Mouse (Mus musculus): Measurements from ENCODE around the gene Ap5s1. TPM values are rescaled to one million over a fixed set of nuclear protein-coding genes. Genes with fewer than 3 reads are reported as not detected.

Gene Ap5s1
- polyA plus RNA-seq, 1 experiment from 2014 or later = 30.3 TPM

GRCm38 (mm10) chr2:131171401-131172104 lies 35.3 kb upstream of the Ap5s1 start:
- no peak overlapping the region for H3K4me3 ChIP-seq (ENCODE audit: low read depth, low read length)
- 10% methylated on average over 43 of the region's 43 CpGs for WGBS
- ATAC-seq (no peak), DNase-seq (ENCODE audit: low spot score) (no peak)
- peaks cover 12% of the 10 kb centered on the region for H3K27me3 ChIP-seq (replicated peaks; ENCODE audit: control insufficient read depth, insufficient read depth, low read length)
- H3K27ac ChIP-seq (ENCODE audit: low read depth, low read length) = no peak overlapping the region
- no peak overlapping the region; the same call in 1 of the 2 replicates for H3K9ac ChIP-seq (ENCODE audit: low read length)
- peaks cover 9% of the 10 kb centered on the region for H3K36me3 ChIP-seq (ENCODE audit: control insufficient read depth, insufficient read depth, low read length)
- H3K9me3 ChIP-seq (replicated peaks; ENCODE audit: control insufficient read depth, low read length) = no peaks in the 10 kb centered on the region
- no peak overlapping the region for H3K4me2 ChIP-seq (ENCODE audit: low read length)
- H3K4me1 ChIP-seq (ENCODE audit: control insufficient read depth, insufficient read depth, low read length) = peaks cover 15% of the 10 kb centered on the region

- Histone ChIP-seq H3K4me2 (ENCODE audit: low read length) (no peak overlapping the region), H3K9ac (ENCODE audit: low read length) (no peak overlapping the region), H3K9me3 (replicated peaks; ENCODE audit: control insufficient read depth, low read length) (no peaks in the 10 kb centered on the region), H3K27ac (ENCODE audit: low read depth, low read length) (no peak overlapping the region), H3K27me3 (replicated peaks; ENCODE audit: control insufficient read depth, insufficient read depth, low read length) (peaks cover 12% of the 10 kb centered on the region), H3K4me1 (ENCODE audit: control insufficient read depth, insufficient read depth, low read length) (peaks cover 23% of the 10 kb centered on the region), H3K36me3 (ENCODE audit: control insufficient read depth, insufficient read depth, low read length) (peaks cover 17% of the 10 kb centered on the region), H3K4me3 (ENCODE audit: low read depth, low read length) (no peak overlapping the region)
- WGBS = 46% methylated on average over 9 of the region's 9 CpGs
- no peak for ATAC-seq
- no peak for DNase-seq (ENCODE audit: low spot score)
These were observed 34.6 kb upstream of the Ap5s1 start for GRCm38 (mm10) chr2:131172322-131172721.

- Histone ChIP-seq H3K27me3 (replicated peaks; ENCODE audit: control insufficient read depth, insufficient read depth, low read length) (peaks cover 12% of the 10 kb centered on the region), H3K27ac (ENCODE audit: low read depth, low read length) (no peak overlapping the region), H3K4me1 (ENCODE audit: control insufficient read depth, insufficient read depth, low read length) (peaks cover 36% of the 10 kb centered on the region), H3K4me3 (ENCODE audit: low read depth, low read length) (peak overlapping the region; percentile 35), H3K9me3 (replicated peaks; ENCODE audit: control insufficient read depth, low read length) (no peaks in the 10 kb centered on the region), H3K36me3 (ENCODE audit: control insufficient read depth, insufficient read depth, low read length) (peaks cover 17% of the 10 kb centered on the region), H3K4me2 (ENCODE audit: low read length) (peak overlapping the region; percentile 75), H3K9ac (ENCODE audit: low read length) (0 out of 2 replicates have a peak overlapping the region, but pooled peaks have one; percentile 17)
- ATAC-seq (peak; percentile 69), DNase-seq (ENCODE audit: low spot score) (peak; percentile 96)
- 8% methylated on average over 11 of the region's 11 CpGs for WGBS
These were observed 32.2 kb upstream of the Ap5s1 start for GRCm38 (mm10) chr2:131174700-131175099.

- Histone ChIP-seq H3K4me1 (ENCODE audit: control insufficient read depth, insufficient read depth, low read length) (peaks cover 36% of the 10 kb centered on the region), H3K27ac (ENCODE audit: low read depth, low read length) (no peak overlapping the region), H3K4me2 (ENCODE audit: low read length) (no peak overlapping the region), H3K9me3 (replicated peaks; ENCODE audit: control insufficient read depth, low read length) (no peaks in the 10 kb centered on the region), H3K4me3 (ENCODE audit: low read depth, low read length) (no peak overlapping the region), H3K27me3 (replicated peaks; ENCODE audit: control insufficient read depth, insufficient read depth, low read length) (peaks cover 12% of the 10 kb centered on the region), H3K9ac (ENCODE audit: low read length) (no peak overlapping the region), H3K36me3 (ENCODE audit: control insufficient read depth, insufficient read depth, low read length) (peaks cover 17% of the 10 kb centered on the region)
- no peak for ATAC-seq
- DNase-seq (ENCODE audit: low spot score) = no peak
- WGBS = 69% methylated on average over 3 of the region's 3 CpGs
These were observed 31.5 kb upstream of the Ap5s1 start for GRCm38 (mm10) chr2:131175286-131175944.

- Histone ChIP-seq H3K27me3 (replicated peaks; ENCODE audit: control insufficient read depth, insufficient read depth, low read length) (peaks cover 12% of the 10 kb centered on the region), H3K27ac (ENCODE audit: low read depth, low read length) (no peak overlapping the region), H3K4me2 (ENCODE audit: low read length) (no peak overlapping the region), H3K9ac (ENCODE audit: low read length) (no peak overlapping the region), H3K9me3 (replicated peaks; ENCODE audit: control insufficient read depth, low read length) (no peaks in the 10 kb centered on the region), H3K4me3 (ENCODE audit: low read depth, low read length) (no peak overlapping the region), H3K36me3 (ENCODE audit: control insufficient read depth, insufficient read depth, low read length) (peaks cover 14% of the 10 kb centered on the region), H3K4me1 (ENCODE audit: control insufficient read depth, insufficient read depth, low read length) (peaks cover 36% of the 10 kb centered on the region)
- ATAC-seq = no peak
- WGBS = 88% methylated on average over 1 of the region's 1 CpGs
- no peak for DNase-seq (ENCODE audit: low spot score)
These were observed 31.0 kb upstream of the Ap5s1 start for GRCm38 (mm10) chr2:131175945-131176309.

GRCm38 (mm10) chr2:131176491-131176890 lies 30.4 kb upstream of the Ap5s1 start:
- DNase-seq (ENCODE audit: low spot score) (no peak), ATAC-seq (no peak)
- no peak overlapping the region; the same call in 1 of the 2 replicates for H3K9ac ChIP-seq (ENCODE audit: low read length)
- H3K4me3 ChIP-seq (ENCODE audit: low read depth, low read length) = 0 out of 2 replicates have a peak overlapping the region, but pooled peaks have one; percentile 10
- H3K4me2 ChIP-seq (ENCODE audit: low read length) = peak overlapping the region; percentile 69; the same call in 1 of the 2 replicates
- H3K9me3 ChIP-seq (replicated peaks; ENCODE audit: control insufficient read depth, low read length) = no peaks in the 10 kb centered on the region
- peaks cover 14% of the 10 kb centered on the region for H3K36me3 ChIP-seq (ENCODE audit: control insufficient read depth, insufficient read depth, low read length)
- 67% methylated on average over 5 of the region's 5 CpGs for WGBS
- peaks cover 36% of the 10 kb centered on the region for H3K4me1 ChIP-seq (ENCODE audit: control insufficient read depth, insufficient read depth, low read length)
- peaks cover 11% of the 10 kb centered on the region for H3K27me3 ChIP-seq (replicated peaks; ENCODE audit: control insufficient read depth, insufficient read depth, low read length)
- H3K27ac ChIP-seq (ENCODE audit: low read depth, low read length) = no peak overlapping the region

- H3K27me3 ChIP-seq (replicated peaks; ENCODE audit: control insufficient read depth, insufficient read depth, low read length) = no peaks in the 10 kb centered on the region
- no peaks in the 10 kb centered on the region for H3K9me3 ChIP-seq (replicated peaks; ENCODE audit: control insufficient read depth, low read length)
- ATAC-seq = no peak
- peaks cover 11% of the 10 kb centered on the region for H3K36me3 ChIP-seq (ENCODE audit: control insufficient read depth, insufficient read depth, low read length)
- H3K4me1 ChIP-seq (ENCODE audit: control insufficient read depth, insufficient read depth, low read length) = peaks cover 36% of the 10 kb centered on the region
- H3K4me3 ChIP-seq (ENCODE audit: low read depth, low read length) = peak overlapping the region; percentile 91
- H3K9ac ChIP-seq (ENCODE audit: low read length) = peak overlapping the region; percentile 51
- no peak overlapping the region for H3K27ac ChIP-seq (ENCODE audit: low read depth, low read length)
- DNase-seq (ENCODE audit: low spot score) = no peak
- 88% methylated on average over 9 of the region's 9 CpGs for WGBS
- peak overlapping the region; percentile 69 for H3K4me2 ChIP-seq (ENCODE audit: low read length)
These were observed 28.9 kb upstream of the Ap5s1 start for GRCm38 (mm10) chr2:131177932-131178331.

- Histone ChIP-seq H3K4me3 (ENCODE audit: low read depth, low read length) (peak overlapping the region; percentile 91), H3K27ac (ENCODE audit: low read depth, low read length) (peak overlapping the region; percentile 96), H3K4me2 (ENCODE audit: low read length) (peak overlapping the region; percentile 69), H3K9ac (ENCODE audit: low read length) (peak overlapping the region; percentile 96), H3K9me3 (replicated peaks; ENCODE audit: control insufficient read depth, low read length) (no peaks in the 10 kb centered on the region), H3K36me3 (ENCODE audit: control insufficient read depth, insufficient read depth, low read length) (peaks cover 11% of the 10 kb centered on the region), H3K27me3 (replicated peaks; ENCODE audit: control insufficient read depth, insufficient read depth, low read length) (no peaks in the 10 kb centered on the region), H3K4me1 (ENCODE audit: control insufficient read depth, insufficient read depth, low read length) (peaks cover 36% of the 10 kb centered on the region)
- ATAC-seq = 0 out of 2 replicates have a peak, but pooled peaks have one; percentile 1
- peak; percentile 32 for DNase-seq (ENCODE audit: low spot score)
- 24% methylated on average over 26 of the region's 26 CpGs for WGBS
These were observed 28.0 kb upstream of the Ap5s1 start for GRCm38 (mm10) chr2:131178828-131179245.
